Mouse (Mus musculus) G1E (cell line): ENCODE data around the gene Map1b. TPM values are rescaled to one million over a fixed set of nuclear protein-coding genes. Genes with fewer than 3 reads are reported as not detected.

Source experiments
- ATAC-seq: 2 replicates; pipeline ENCODE4 v1.8.0; 2016; ENCODE audit warnings: mild to moderate bottlenecking; ENCODE audit not compliant: insufficient number of reproducible peaks, poor library complexity, low FRiP score, severe bottlenecking; ENCODE audit errors: extremely low read depth
- DNase-seq: peaks from one replicate; pipeline ENCODE4 v3.0.0; 2012; ENCODE audit warnings: low spot score
- H3K27me3 ChIP-seq: 2 replicates; pipeline ENCODE4 v1.6.1; 2012; ENCODE audit warnings: mild to moderate bottlenecking, low read length, inconsistent platforms; ENCODE audit not compliant: insufficient read depth
- H3K36me3 ChIP-seq: replicated peaks from 2 replicates; pipeline ENCODE3; 2012; ENCODE audit warnings: mild to moderate bottlenecking, inconsistent platforms
- H3K4me1 ChIP-seq: 2 replicates; pipeline ENCODE4 v1.6.1; 2012; ENCODE audit warnings: low read depth, low read length, inconsistent platforms, mixed read lengths; ENCODE audit not compliant: insufficient read depth
- H3K4me3 ChIP-seq: 2 replicates; pipeline ENCODE4 v1.5.1; 2012; ENCODE audit warnings: low read depth, mild to moderate bottlenecking, inconsistent platforms, low read length, moderate library complexity, mixed read lengths
- H3K9me3 ChIP-seq: replicated peaks from 2 replicates; pipeline ENCODE4 v1.6.1; 2012; ENCODE audit warnings: inconsistent platforms
- CTCF ChIP-seq: IDR thresholded peaks from 2 replicates; pipeline ENCODE4 v1.5.1; 2012; ENCODE audit warnings: low read depth, low read length, inconsistent platforms, mixed read lengths
- GATA1 ChIP-seq: IDR thresholded peaks from 2 replicates; pipeline ENCODE4 v1.6.1; 2012; ENCODE audit warnings: borderline replicate concordance, low read length, inconsistent platforms, mixed read lengths
- GATA2 ChIP-seq: IDR thresholded peaks from 2 replicates; pipeline ENCODE4 v1.6.1; 2012; ENCODE audit warnings: low read depth, low read length, inconsistent platforms, borderline replicate concordance
- POLR2AphosphoS5 ChIP-seq: IDR thresholded peaks from 2 replicates; pipeline ENCODE4 v1.6.1; 2012; ENCODE audit warnings: low read depth, low read length, inconsistent platforms; ENCODE audit not compliant: insufficient replicate concordance
- TAL1 ChIP-seq: conservative IDR thresholded peaks from 2 replicates; pipeline ENCODE4 v1.6.1; 2012; ENCODE audit warnings: low read depth, low read length, inconsistent platforms, mixed read lengths
- polyA plus RNA-seq: library from polyadenylated mRNA; stranded (reverse); fragments of >175 nt; gene quantifications from 2 replicates; pipeline ENCODE4 v1.2.3, GENCODE M21; 2012
- total RNA-seq, 2 experiments: library from RNA; stranded (forward) in 1 of 2; stranded (reverse) in 1 of 2; fragments of 200-1000 nt in 1 of 2; fragments of >200 nt in 1 of 2; fragmentation: Nextera tagmentation in 1 of 2; gene quantifications; 2 replicates each; pipeline ENCODE4 v1.2.3; 2014 to 2017

Gene Map1b
- total and polyA plus RNA-seq, 3 experiments: 0.33 TPM; not detected in 2

- Histone ChIP-seq H3K9me3 (no peaks in the 10 kb centered on the region), H3K4me1 (no peaks in the 10 kb centered on the region), H3K4me3 (no peak overlapping the region), H3K27me3 (peaks cover 18% of the 10 kb centered on the region), H3K36me3 (no peaks in the 10 kb centered on the region)
- TF ChIP-seq TAL1: no peak
- TF ChIP-seq GATA2: no peak
- no peak for TF ChIP-seq GATA1
- no peak for TF ChIP-seq CTCF
- TF ChIP-seq POLR2AphosphoS5: no peak
- DNase-seq: no peak
- no peak for ATAC-seq
These were observed 66.8 kb downstream of the Map1b start for GRCm38 (mm10) chr13:99449547-99449946.

DNA sequence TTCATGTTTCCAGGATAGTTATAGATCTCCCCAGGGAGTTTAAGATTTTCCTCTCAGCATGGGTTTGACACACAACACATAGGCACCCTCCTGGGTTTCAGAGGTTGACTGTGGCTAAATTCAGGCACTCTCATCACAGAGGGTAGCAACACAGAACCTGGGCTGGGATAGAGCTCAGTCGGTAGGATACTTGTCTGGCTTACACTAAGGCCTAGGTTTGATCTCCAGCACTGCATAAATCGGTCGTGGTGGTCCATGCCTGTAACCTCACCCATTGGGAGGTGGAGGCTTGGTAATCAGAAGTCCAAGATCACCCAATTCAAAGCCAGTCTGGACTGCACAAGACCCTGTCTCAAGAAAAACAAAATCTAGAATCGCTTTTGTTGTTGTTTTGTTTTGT, 68.1 kb downstream of the Map1b start:
- DNase-seq (no peak), ATAC-seq (no peak)
- Histone ChIP-seq H3K36me3 (no peaks in the 10 kb centered on the region), H3K27me3 (peaks cover 22% of the 10 kb centered on the region), H3K9me3 (no peaks in the 10 kb centered on the region), H3K4me1 (no peaks in the 10 kb centered on the region), H3K4me3 (no peak overlapping the region)
- TF ChIP-seq CTCF (no peak), TAL1 (no peak), GATA1 (no peak), GATA2 (no peak), POLR2AphosphoS5 (no peak)

DNA sequence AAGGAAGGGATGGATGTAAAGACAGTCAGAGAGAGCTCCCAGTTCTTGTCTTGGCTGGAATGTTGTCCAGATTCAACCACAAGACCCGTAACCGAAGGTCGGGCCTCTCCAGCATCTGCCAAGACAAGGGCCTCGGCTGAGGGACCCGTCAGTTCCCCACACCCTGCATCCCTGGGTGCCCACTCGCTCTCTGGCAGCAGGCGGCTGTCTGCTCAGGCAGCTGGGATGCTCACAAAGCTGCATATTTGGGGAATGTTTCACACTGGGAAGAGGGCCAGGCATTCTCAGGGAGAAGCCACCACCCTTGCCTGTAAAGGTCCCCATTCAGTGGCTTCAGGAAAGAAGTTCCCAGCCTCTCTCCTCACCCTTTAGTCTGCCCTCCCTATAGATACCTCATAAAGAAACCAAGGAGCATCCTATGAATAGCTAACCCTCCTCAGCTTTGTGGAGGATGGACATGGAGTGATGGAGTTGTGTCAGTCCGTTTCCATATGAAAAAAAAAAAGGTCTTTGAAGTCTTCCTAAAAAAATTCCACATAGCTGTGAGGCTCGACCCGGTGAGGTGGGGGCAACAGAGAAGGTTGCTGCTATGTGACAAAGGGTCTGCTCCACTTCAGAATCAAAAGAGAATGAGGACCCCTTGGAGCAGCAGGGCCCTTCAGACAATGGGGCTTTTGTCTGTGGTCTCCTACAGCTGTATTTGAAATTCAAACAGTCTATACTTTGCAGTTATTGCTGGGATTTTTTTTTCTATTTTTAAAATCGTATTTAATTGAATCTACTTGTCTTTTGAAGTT, 68.7 kb downstream of the Map1b start:
- H3K4me3 ChIP-seq: no peak overlapping the region
- H3K4me1 ChIP-seq: no peaks in the 10 kb centered on the region
- ATAC-seq (no peak), DNase-seq (no peak)
- TF ChIP-seq POLR2AphosphoS5: no peak
- TF ChIP-seq CTCF: no peak
- no peak for TF ChIP-seq GATA2
- no peak for TF ChIP-seq TAL1
- no peak for TF ChIP-seq GATA1
- H3K36me3 ChIP-seq: no peaks in the 10 kb centered on the region
- no peaks in the 10 kb centered on the region for H3K9me3 ChIP-seq
- H3K27me3 ChIP-seq: peaks cover 22% of the 10 kb centered on the region

DNA sequence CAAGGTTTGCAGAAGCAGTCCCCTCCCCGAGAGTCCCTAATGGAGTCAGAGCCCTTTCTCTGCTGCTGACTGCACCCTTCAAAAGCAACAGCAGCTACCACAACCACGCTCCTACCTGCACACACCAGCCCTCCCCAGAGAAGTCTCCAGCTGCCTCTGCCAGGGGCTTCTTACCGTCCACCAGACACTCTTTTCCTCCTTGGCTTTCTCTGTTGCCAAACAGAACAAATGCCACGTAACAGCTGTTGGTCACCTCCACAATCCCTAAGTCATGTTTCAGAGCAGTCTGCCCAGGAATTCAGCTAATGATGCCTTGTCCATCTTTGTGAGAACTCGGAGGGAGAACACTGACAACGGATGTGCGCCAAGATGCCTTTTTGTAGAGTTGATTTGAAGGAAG, 69.3 kb downstream of the Map1b start:
- DNase-seq (no peak), ATAC-seq (no peak)
- Histone ChIP-seq H3K4me3 (no peak overlapping the region), H3K36me3 (no peaks in the 10 kb centered on the region), H3K9me3 (no peaks in the 10 kb centered on the region), H3K27me3 (peaks cover 22% of the 10 kb centered on the region), H3K4me1 (no peaks in the 10 kb centered on the region)
- TF ChIP-seq GATA2 (no peak), CTCF (no peak), POLR2AphosphoS5 (no peak), TAL1 (no peak), GATA1 (no peak)

GRCm38 (mm10) chr13:99444880-99445279, 71.5 kb downstream of the Map1b start:
- Histone ChIP-seq H3K4me1 (no peaks in the 10 kb centered on the region), H3K36me3 (no peaks in the 10 kb centered on the region), H3K27me3 (peaks cover 19% of the 10 kb centered on the region), H3K9me3 (peaks cover 4% of the 10 kb centered on the region; the same call in 1 of the 2 replicates), H3K4me3 (no peak overlapping the region)
- no peak for ATAC-seq
- no peak for DNase-seq
- TF ChIP-seq CTCF: no peak
- no peak for TF ChIP-seq TAL1
- no peak for TF ChIP-seq GATA2
- TF ChIP-seq POLR2AphosphoS5: no peak
- no peak for TF ChIP-seq GATA1

DNA sequence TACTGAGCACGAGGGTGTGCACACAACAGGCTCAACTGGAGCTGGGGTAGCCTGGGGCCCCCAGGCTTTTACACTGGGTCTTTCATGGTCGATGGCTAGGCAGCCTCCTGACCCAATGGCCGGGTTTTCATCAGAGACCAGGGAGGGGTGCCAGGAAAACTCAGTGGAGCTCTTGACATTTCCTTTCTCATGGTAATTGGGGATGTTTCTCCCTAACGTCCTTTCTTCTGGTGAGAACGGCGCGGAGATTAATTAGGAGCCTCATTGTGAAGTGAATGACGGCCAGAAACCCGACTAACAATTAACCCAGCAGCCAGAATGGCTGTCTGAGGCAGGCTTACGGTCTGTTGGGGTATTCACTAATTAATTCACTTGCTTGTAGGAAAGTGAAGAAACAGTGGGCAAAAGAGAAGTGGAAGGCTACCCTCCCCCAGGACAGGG, 71.9 kb downstream of the Map1b start:
- TF ChIP-seq GATA2 (no peak), CTCF (no peak)
- ATAC-seq (no peak), DNase-seq (no peak)
- H3K27me3 ChIP-seq: peaks cover 19% of the 10 kb centered on the region
- H3K4me1 ChIP-seq: no peaks in the 10 kb centered on the region
- no peaks in the 10 kb centered on the region for H3K36me3 ChIP-seq
- peaks cover 4% of the 10 kb centered on the region; the same call in 1 of the 2 replicates for H3K9me3 ChIP-seq
- no peak overlapping the region for H3K4me3 ChIP-seq
